Mouse (Mus musculus) heart, adult 2 months (tissue): ENCODE results near the gene Tmem82. TPM values are rescaled to one million over a fixed set of nuclear protein-coding genes. Genes with fewer than 3 reads are reported as not detected.

Experiments
- DNase-seq, 2 experiments: peaks; one replicate each; pipeline ENCODE4 v3.0.0; 2021
- H3K27ac ChIP-seq: fragments of 200-600 bp; 2 replicates; pipeline ENCODE4 v1.8.1; 2022
- H3K27me3 ChIP-seq: fragments of 200-500 bp; 2 replicates; pipeline ENCODE4 v1.6.1; 2012; ENCODE audit warnings: mild to moderate bottlenecking, low read length, inconsistent platforms, mixed read lengths; ENCODE audit not compliant: control insufficient read depth, insufficient read depth
- H3K36me3 ChIP-seq: fragments of 200-500 bp; 2 replicates; pipeline ENCODE4 v1.6.1; 2012; ENCODE audit warnings: low read length, inconsistent platforms; ENCODE audit not compliant: control insufficient read depth, insufficient read depth
- H3K4me1 ChIP-seq: fragments of 200-500 bp; 2 replicates; pipeline ENCODE4 v1.6.1; 2011; ENCODE audit warnings: low read length; ENCODE audit not compliant: control insufficient read depth, insufficient read depth
- H3K4me3 ChIP-seq: fragments of 200-600 bp; 2 replicates; pipeline ENCODE4 v1.8.1; 2022
- H3K79me2 ChIP-seq: fragments of 200-500 bp; replicated peaks from 2 replicates; pipeline ENCODE4 v1.6.1; 2012; ENCODE audit warnings: mild to moderate bottlenecking, inconsistent platforms, low read length, moderate library complexity, mixed read lengths; ENCODE audit not compliant: control insufficient read depth, insufficient read depth
- H3K9ac ChIP-seq: fragments of 200-500 bp; 2 replicates; pipeline ENCODE4 v1.6.1; 2012; ENCODE audit warnings: low read depth, mild to moderate bottlenecking, control low read depth, inconsistent platforms, low read length, mixed read lengths
- CTCF ChIP-seq: fragments of 200-600 bp; IDR thresholded peaks from 2 replicates; pipeline ENCODE4 v1.8.1; 2022; ENCODE audit warnings: antibody characterized with exemption, mild to moderate bottlenecking, moderate library complexity
- EP300 ChIP-seq: fragments of 200-500 bp; IDR thresholded peaks from 2 replicates; pipeline ENCODE4 v1.6.1; 2011; ENCODE audit warnings: low read depth, low read length, control low read depth; ENCODE audit not compliant: insufficient read depth
- POLR2A ChIP-seq: fragments of 200-500 bp; IDR thresholded peaks from 2 replicates; pipeline ENCODE4 v1.6.1; 2011; ENCODE audit warnings: mild to moderate bottlenecking, low read depth, low read length, control low read depth; ENCODE audit not compliant: insufficient read depth
- whole genome bisulfite sequencing: fragments of 180-500 bp; shearing (Covaris S2); methylation state at CpG from one replicate; pipeline ENCODE4 v1.1.7; 2018; 5-methylcytosine and 5-hydroxymethylcytosine counted together
- intact Hi-C: fragments of 180-260 bp; cut with DNase I; formaldehyde crosslinking; loops from one replicate; pipeline ENCODE4 v1.15.1; 2025
- polyA plus RNA-seq: library from polyadenylated mRNA; depleted of rRNA; stranded (reverse); fragments of >200 nt; gene quantifications from 2 replicates; pipeline ENCODE4 v1.2.3, GENCODE M21; 2012
- total RNA-seq, 2 experiments: library from RNA; stranded (reverse); gene quantifications; 2 replicates each; pipeline ENCODE4 v1.2.3; 2021

The Tmem82 gene
- total and polyA plus RNA-seq, 3 experiments = 16.5 to 36.6 (median 20.2) TPM

DNA sequence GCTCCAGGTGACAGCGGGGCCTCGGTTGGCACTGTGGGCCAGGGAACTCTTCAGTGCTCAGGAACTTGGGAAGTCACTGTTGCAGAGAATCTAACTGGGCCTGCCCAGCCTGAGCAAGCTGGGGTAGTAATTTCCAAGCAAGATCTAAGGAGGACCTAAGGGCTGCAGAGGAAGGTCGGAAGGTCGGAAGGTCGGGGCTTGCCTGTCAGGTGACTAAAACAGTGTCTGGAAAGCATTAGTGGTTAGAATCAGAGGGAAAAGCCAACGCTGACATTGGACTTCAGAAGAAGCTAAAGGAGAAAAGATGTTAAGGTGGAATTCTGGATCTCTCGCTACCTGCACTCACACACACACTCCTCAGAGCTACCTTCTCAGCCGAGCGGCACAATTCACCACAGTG, 17.6 kb upstream of the Tmem82 start:
- TF ChIP-seq EP300 = no peak
- TF ChIP-seq POLR2A = no peak
- WGBS = 81% methylated on average over 9 of the region's 9 CpGs
- Histone ChIP-seq H3K79me2 (no peaks in the 10 kb centered on the region), H3K36me3 (peaks cover 3% of the 10 kb centered on the region), H3K4me3 (no peak overlapping the region), H3K27ac (peak overlapping the region; percentile 32; the same call in 1 of the 2 replicates), H3K9ac (no peak overlapping the region), H3K4me1 (peaks cover under 1% of the 10 kb centered on the region), H3K27me3 (no peaks in the 10 kb centered on the region)
- no peak for DNase-seq
- intact Hi-C loops = no loop called here

GRCm38 (mm10) chr4:141632111-141632873, 13.9 kb upstream of the Tmem82 start:
- Histone ChIP-seq H3K79me2 (no peaks in the 10 kb centered on the region), H3K27ac (no peak overlapping the region), H3K9ac (no peak overlapping the region), H3K4me1 (no peaks in the 10 kb centered on the region), H3K36me3 (peaks cover 3% of the 10 kb centered on the region), H3K4me3 (no peak overlapping the region), H3K27me3 (no peaks in the 10 kb centered on the region)
- 86% methylated on average over 21 of the region's 21 CpGs for WGBS
- no peak for DNase-seq
- TF ChIP-seq EP300 (no peak), CTCF (no peak), POLR2A (no peak)
- intact Hi-C loops = no loop called here

DNA sequence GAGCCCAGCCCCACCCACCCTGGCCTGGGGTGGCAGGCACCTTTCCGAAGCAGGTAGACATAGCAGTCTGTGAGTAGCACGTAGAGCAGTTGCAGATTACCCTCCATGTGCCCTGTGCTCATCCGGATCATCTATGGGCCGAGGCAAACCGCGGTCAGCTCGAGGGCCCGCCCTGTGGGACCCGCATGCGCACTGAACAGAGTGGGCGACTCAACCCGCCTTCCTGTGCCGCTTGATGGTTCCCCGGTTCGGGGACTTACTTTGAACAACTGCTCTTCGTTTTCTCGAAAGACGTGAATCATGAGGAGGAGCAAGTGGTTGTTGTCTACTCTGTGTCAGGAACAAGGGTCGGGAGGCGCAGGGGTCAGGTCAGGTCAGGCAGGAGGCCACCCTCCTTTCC, 12.8 kb upstream of the Tmem82 start:
- no peak for TF ChIP-seq POLR2A
- TF ChIP-seq CTCF = no peak
- no peak for TF ChIP-seq EP300
- Histone ChIP-seq H3K27me3 (no peaks in the 10 kb centered on the region), H3K27ac (no peak overlapping the region), H3K79me2 (no peaks in the 10 kb centered on the region), H3K4me3 (no peak overlapping the region), H3K4me1 (no peaks in the 10 kb centered on the region), H3K9ac (no peak overlapping the region), H3K36me3 (peaks cover 1% of the 10 kb centered on the region)
- DNase-seq = no peak
- WGBS = 95% methylated on average over 20 of the region's 20 CpGs
- intact Hi-C loops = no loop called here

DNA sequence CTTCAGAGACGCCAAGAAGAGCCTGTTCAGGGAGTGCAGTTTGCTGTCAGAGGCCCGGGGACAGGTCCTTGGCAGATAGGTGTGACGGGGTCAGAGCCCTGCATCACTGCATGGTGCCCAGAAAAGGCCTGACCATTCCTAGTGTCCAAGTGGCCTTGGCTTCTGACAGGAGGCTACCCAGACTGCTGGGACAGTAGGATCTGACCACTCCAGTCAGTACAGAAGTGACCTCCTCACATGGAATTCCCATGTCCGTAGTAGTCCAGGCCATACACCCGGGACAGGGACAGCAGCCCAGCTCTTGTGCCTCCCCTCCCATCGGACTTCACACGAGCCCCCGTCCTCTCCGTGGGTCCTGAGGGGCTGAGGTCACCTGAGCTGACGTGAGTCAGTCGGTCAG, 11.6 kb upstream of the Tmem82 start:
- Histone ChIP-seq H3K27me3 (no peaks in the 10 kb centered on the region), H3K4me3 (no peak overlapping the region), H3K79me2 (no peaks in the 10 kb centered on the region), H3K4me1 (no peaks in the 10 kb centered on the region), H3K9ac (no peak overlapping the region), H3K36me3 (no peaks in the 10 kb centered on the region), H3K27ac (no peak overlapping the region)
- intact Hi-C loops = no loop called here
- WGBS = 87% methylated on average over 11 of the region's 11 CpGs
- no peak for DNase-seq
- TF ChIP-seq CTCF (no peak), POLR2A (no peak), EP300 (no peak)

DNA sequence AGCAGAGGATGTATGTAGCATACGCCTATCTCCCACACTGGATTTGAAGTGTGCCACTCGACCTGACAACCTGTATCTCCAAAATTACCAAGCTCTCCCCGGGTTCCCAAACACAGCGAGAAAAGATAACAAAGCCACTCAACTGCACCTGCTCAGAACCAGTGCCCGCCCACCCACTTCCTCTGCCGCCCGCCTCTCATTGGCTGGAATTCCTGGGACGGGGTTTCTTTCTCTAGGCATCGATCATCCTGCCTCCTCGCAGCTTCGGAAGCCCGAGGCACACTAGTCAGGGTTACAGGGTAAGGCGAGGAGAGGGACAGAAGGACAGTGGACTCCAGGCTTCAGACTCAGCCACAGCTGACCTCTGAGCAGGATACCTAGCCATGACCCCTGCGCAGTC, 10.2 kb upstream of the Tmem82 start:
- H3K36me3 ChIP-seq = no peaks in the 10 kb centered on the region
- H3K4me1 ChIP-seq = 0 out of 2 replicates have a peak, but pooled peaks cover 2% of the 10 kb centered on the region
- H3K9ac ChIP-seq = no peak overlapping the region
- TF ChIP-seq POLR2A = no peak
- TF ChIP-seq EP300 = no peak
- TF ChIP-seq CTCF = no peak
- no peak for DNase-seq
- 80% methylated on average over 14 of the region's 14 CpGs for WGBS
- intact Hi-C loops = no loop called here
- H3K27ac ChIP-seq = no peak overlapping the region; the same call in 1 of the 2 replicates
- H3K27me3 ChIP-seq = no peaks in the 10 kb centered on the region
- H3K79me2 ChIP-seq = no peaks in the 10 kb centered on the region
- no peak overlapping the region for H3K4me3 ChIP-seq

- no peak for DNase-seq
- intact Hi-C loops = no loop called here
- Histone ChIP-seq H3K4me3 (no peak overlapping the region), H3K4me1 (0 out of 2 replicates have a peak, but pooled peaks cover 2% of the 10 kb centered on the region), H3K9ac (no peak overlapping the region), H3K36me3 (no peaks in the 10 kb centered on the region), H3K27me3 (no peaks in the 10 kb centered on the region), H3K27ac (peak overlapping the region; percentile 52), H3K79me2 (no peaks in the 10 kb centered on the region)
- WGBS = 66% methylated on average over 5 of the region's 5 CpGs
- TF ChIP-seq POLR2A (no peak), CTCF (no peak), EP300 (no peak)
These were observed 9.1 kb upstream of the Tmem82 start for GRCm38 (mm10) chr4:141627502-141627901.
